Mouse (Mus musculus): ENCODE measurements around the gene Mmp25.

GRCm38 (mm10) chr17:23601836-23602585, 43.1 kb downstream of the Mmp25 start:
- TF ChIP-seq CTCF (conservative IDR thresholded peaks at IDR 0.05; ENCODE audit: low read length) (no peak), POU5F1 (IDR thresholded peaks at IDR 0.05; ENCODE audit: borderline replicate concordance, low read length) (no peak)
